Mouse (Mus musculus): ENCODE measurements at regions not wholly inside any gene's neighbourhood (a gene's known extent, or its start where the extent isn't known, plus 50 kb on each side); places are given as distances from the start of the nearest gene placed in this dataset.

DNA sequence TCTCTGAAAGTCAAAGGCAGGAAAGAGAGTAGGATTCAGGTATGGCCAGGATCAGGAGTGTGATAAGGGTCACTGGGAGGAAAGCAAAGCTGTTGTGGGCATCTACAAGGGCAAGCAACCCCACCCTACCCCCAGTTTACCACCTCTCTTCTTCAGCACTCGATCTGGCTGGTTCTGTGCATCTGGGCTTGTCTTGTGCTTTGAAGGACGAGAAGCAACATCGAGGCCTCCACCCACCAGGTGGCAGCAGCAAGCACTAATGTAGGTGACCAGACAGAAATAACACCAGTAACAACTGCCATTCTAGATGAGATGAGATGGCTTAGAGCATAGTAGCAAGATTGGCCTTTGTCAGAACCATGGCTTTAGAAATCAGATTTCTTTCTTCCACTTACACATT, 507.2 kb upstream of the Sox11 start:
- no peak for TF ChIP-seq POLR2A (IDR thresholded peaks at IDR 0.05; ENCODE audit: extremely low read depth, insufficient read depth, low read length)
- TF ChIP-seq CTCF (IDR thresholded peaks at IDR 0.05; ENCODE audit: extremely low read depth, insufficient read depth, low read length) = no peak

All from cortical plate, adult 2 months (tissue).